Mouse (Mus musculus) kidney, adult 2 months (tissue): Measurements from ENCODE around the gene Uck1. TPM values are rescaled to one million over a fixed set of nuclear protein-coding genes. Genes with fewer than 3 reads are reported as not detected.

Experiments
- DNase-seq: peaks from one replicate; pipeline ENCODE4 v3.0.0; 2021
- H3K27ac ChIP-seq: fragments of 200-500 bp; 2 replicates; pipeline ENCODE4 v1.5.1; 2012; ENCODE audit warnings: low read depth, low read length, control low read depth, inconsistent platforms; ENCODE audit not compliant: insufficient read depth
- H3K27me3 ChIP-seq: fragments of 200-500 bp; replicated peaks from 2 replicates; pipeline ENCODE4 v1.6.1; 2012; ENCODE audit warnings: mild to moderate bottlenecking, moderate library complexity, low read length, inconsistent platforms; ENCODE audit not compliant: control insufficient read depth, insufficient read depth
- H3K36me3 ChIP-seq: fragments of 200-500 bp; 2 replicates; pipeline ENCODE4 v1.6.1; 2012; ENCODE audit warnings: mild to moderate bottlenecking, moderate library complexity, low read length, inconsistent platforms; ENCODE audit not compliant: control insufficient read depth, insufficient read depth
- H3K4me1 ChIP-seq: fragments of 200-500 bp; 2 replicates; pipeline ENCODE4 v1.6.1; 2011; ENCODE audit warnings: low read length; ENCODE audit not compliant: control insufficient read depth, insufficient read depth
- H3K4me3 ChIP-seq: fragments of 200-500 bp; 2 replicates; pipeline ENCODE4 v1.5.1; 2011; ENCODE audit warnings: mild to moderate bottlenecking, low read depth, low read length, control low read depth; ENCODE audit not compliant: insufficient read depth
- CTCF ChIP-seq: fragments of 200-500 bp; conservative IDR thresholded peaks from 2 replicates; pipeline ENCODE4 v1.5.1; 2011; ENCODE audit warnings: low read depth, mild to moderate bottlenecking, control low read depth, low read length, moderate library complexity, mixed read lengths; ENCODE audit not compliant: insufficient read depth, insufficient read length
- POLR2A ChIP-seq: fragments of 200-500 bp; IDR thresholded peaks from one replicate; pipeline ENCODE4 v1.6.1; 2011; ENCODE audit warnings: low read depth, low read length, control low read depth
- WGBS: fragments of 180-500 bp; shearing (Covaris S2); methylation state at CpG from one replicate; pipeline ENCODE4 v1.1.7; 2018; 5-methylcytosine and 5-hydroxymethylcytosine counted together
- polyA plus RNA-seq: library from polyadenylated mRNA; depleted of rRNA; stranded (reverse); fragments of >200 nt; gene quantifications from 2 replicates; pipeline ENCODE4 v1.2.3, GENCODE M21; 2012

Uck1 gene
- polyA plus RNA-seq, 1 experiment: 134 TPM

DNA sequence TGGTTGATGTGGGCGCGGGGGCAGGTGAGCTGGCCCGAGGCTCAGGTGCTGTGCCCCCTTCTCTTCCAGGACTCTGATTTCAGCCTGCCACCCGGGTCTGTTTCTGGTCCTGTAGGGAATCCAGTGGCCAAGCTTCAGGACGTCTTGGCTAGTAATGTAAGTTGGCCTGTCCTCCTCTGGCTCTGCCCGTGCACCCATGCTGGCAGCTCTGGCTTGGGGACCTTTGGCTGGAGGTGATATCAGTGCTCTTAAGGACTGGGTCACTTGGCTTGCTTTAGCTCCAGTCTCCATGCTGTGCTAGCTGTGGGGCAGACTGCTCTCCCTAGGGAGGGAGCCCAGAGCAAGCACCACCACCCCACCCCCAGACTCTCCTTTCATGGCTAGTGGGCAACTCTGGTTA lies 39.9 kb downstream of the Uck1 start:
- peaks cover 2% of the 10 kb centered on the region; the same call in 1 of the 2 replicates for H3K4me1 ChIP-seq
- 74% methylated on average over 6 of the region's 6 CpGs for WGBS
- H3K36me3 ChIP-seq: peaks cover 2% of the 10 kb centered on the region
- H3K27me3 ChIP-seq: no peaks in the 10 kb centered on the region
- TF ChIP-seq POLR2A (no peak), CTCF (no peak)
- 0 out of 2 replicates have a peak overlapping the region, but pooled peaks have one; percentile 82 for H3K27ac ChIP-seq
- H3K4me3 ChIP-seq: no peak overlapping the region
- peak; percentile 17 for DNase-seq

DNA sequence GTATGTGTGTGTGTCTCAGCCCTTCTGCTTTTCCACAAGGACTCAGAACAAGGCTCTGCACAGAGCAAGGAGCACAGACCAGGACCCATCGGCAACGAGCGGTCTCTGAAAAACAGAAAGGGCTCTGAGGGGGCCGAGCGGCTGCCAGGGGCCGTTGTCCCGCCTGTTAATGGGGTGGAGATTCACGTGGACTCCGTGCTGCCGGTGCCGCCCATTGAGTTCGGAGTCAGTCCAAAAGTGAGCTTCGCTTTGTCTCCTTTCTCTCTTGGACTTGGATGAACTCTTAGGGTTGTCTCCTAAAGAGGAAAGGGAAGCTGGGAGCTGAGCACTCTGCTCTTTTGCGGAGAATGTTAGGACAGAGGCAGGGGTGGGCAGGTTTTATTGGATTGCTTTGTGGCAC lies 40.5 kb downstream of the Uck1 start:
- 62% methylated on average over 14 of the region's 14 CpGs for WGBS
- DNase-seq: peak; percentile 59
- TF ChIP-seq POLR2A: no peak
- no peak for TF ChIP-seq CTCF
- peaks cover 2% of the 10 kb centered on the region; the same call in 1 of the 2 replicates for H3K4me1 ChIP-seq
- peak overlapping the region; percentile 23; the same call in 1 of the 2 replicates for H3K4me3 ChIP-seq
- H3K36me3 ChIP-seq: peaks cover 2% of the 10 kb centered on the region
- H3K27me3 ChIP-seq: no peaks in the 10 kb centered on the region
- peak overlapping the region; percentile 82 for H3K27ac ChIP-seq

DNA sequence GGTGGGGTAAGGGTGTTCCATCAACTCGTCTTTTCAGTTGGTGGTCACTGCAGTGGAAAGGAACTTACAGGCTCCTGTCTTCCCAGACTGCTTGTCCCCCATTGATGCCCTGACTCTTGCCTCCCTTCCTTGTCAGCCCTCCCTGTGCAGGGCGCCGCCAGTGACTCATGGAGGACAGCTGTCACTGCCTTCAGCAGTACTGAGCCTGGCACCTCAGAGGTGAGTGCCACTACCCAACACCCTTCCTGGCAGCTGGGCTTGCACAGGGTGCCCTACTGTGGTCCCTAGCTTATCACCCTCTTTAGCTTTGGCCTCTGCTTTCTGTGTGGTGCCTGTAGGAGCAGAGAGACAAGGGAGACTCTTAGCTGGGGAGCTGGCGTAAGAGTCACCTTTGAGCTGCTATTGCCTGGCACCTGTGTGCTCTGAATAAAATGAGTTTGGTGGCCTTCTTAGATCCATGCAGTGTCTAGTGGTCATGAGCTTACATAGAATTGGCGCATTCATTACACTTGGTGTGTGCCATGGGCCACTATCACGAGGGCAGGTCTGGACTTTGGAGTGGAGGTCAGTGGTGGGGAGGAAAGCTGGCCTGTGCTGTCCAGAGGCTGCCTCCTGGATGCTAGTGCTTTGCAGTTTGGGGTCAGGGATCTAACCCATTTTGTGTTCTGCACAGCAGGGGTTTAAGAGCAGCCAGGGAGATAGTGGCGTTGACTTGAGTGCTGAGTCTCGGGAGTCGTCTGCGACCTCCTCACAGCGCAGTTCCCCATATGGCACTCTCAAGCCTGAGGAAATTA lies 41.2 kb downstream of the Uck1 start:
- H3K27me3 ChIP-seq: no peaks in the 10 kb centered on the region
- no peak for TF ChIP-seq CTCF
- no peak for TF ChIP-seq POLR2A
- DNase-seq: peak; percentile 89
- H3K4me3 ChIP-seq: peak overlapping the region; percentile 23; the same call in 1 of the 2 replicates
- H3K36me3 ChIP-seq: peaks cover 3% of the 10 kb centered on the region
- 63% methylated on average over 11 of the region's 11 CpGs for WGBS
- peak overlapping the region; percentile 82 for H3K27ac ChIP-seq
- H3K4me1 ChIP-seq: peaks cover 2% of the 10 kb centered on the region; the same call in 1 of the 2 replicates

DNA sequence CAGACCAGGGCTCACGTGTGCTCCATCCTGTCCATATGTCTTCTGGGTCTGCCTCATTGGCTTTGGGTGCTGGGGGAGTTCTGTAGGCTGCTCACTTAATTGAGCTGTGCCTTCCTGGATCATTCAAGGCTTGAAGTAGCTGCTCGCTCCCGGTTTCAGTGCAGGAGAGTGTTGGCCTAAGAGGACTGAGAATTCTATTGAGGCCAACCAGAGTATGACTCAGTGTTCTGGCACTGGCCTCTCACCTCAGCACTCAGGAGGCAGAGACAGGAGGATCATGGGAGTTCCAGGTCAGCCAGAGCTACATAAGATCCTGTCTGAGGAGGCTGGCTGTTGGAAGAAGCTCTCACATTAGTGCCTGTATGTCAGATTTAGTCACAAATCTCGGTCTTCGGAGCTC lies 41.8 kb downstream of the Uck1 start:
- H3K4me3 ChIP-seq: no peak overlapping the region
- peaks cover 3% of the 10 kb centered on the region for H3K36me3 ChIP-seq
- peaks cover 2% of the 10 kb centered on the region; the same call in 1 of the 2 replicates for H3K4me1 ChIP-seq
- H3K27ac ChIP-seq: no peak overlapping the region
- whole genome bisulfite sequencing: 91% methylated on average over 5 of the region's 5 CpGs
- H3K27me3 ChIP-seq: no peaks in the 10 kb centered on the region
- TF ChIP-seq POLR2A (no peak), CTCF (no peak)
- DNase-seq: no peak

DNA sequence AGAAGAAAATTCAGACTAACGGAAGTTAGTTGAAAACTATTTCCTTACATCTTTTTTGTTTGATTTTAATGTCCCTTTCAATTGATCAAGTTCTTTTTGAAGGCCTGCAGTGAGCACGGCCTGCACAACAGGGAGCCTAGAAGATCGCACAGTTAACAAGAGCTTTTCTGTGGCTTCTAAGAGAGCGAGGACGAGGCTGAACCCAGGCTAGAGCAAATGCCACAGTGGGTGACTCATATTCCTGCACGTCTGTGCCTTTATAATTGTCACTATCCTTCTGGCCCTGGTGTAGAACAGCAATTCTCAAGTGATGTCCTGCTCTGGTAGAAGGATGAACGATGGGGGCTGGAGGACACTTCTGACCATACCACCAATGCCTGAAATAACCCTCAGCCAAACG lies 42.3 kb downstream of the Uck1 start:
- 91% methylated on average over 8 of the region's 8 CpGs for WGBS
- Histone ChIP-seq H3K36me3 (peaks cover 3% of the 10 kb centered on the region), H3K4me1 (peaks cover 2% of the 10 kb centered on the region; the same call in 1 of the 2 replicates), H3K27me3 (no peaks in the 10 kb centered on the region), H3K27ac (no peak overlapping the region), H3K4me3 (no peak overlapping the region)
- DNase-seq: no peak
- TF ChIP-seq POLR2A: no peak
- no peak for TF ChIP-seq CTCF

DNA sequence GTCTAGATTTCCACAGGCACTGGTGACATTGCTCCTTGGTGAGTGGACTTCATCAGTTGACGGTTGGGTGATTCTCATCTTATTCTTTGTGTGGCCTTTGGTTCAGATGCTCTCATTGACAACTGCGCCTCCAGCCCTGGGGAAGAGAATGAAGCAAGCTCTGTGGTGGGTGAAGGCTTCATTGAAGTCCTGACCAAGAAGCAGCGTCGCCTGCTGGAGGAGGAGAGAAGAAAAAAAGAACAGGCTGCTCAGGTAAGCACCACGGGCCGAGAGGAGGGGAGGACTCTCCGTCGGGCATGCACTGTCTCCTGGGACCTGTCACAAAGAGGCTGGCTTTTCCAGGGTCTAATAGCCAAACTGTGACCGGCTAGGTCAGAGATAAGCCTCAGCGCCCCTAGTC lies 43.5 kb downstream of the Uck1 start:
- Histone ChIP-seq H3K27me3 (no peaks in the 10 kb centered on the region), H3K4me3 (no peak overlapping the region), H3K4me1 (peaks cover 2% of the 10 kb centered on the region; the same call in 1 of the 2 replicates), H3K27ac (no peak overlapping the region), H3K36me3 (peaks cover 6% of the 10 kb centered on the region)
- DNase-seq: no peak
- TF ChIP-seq POLR2A: no peak
- no peak for TF ChIP-seq CTCF
- 85% methylated on average over 10 of the region's 10 CpGs for WGBS

DNA sequence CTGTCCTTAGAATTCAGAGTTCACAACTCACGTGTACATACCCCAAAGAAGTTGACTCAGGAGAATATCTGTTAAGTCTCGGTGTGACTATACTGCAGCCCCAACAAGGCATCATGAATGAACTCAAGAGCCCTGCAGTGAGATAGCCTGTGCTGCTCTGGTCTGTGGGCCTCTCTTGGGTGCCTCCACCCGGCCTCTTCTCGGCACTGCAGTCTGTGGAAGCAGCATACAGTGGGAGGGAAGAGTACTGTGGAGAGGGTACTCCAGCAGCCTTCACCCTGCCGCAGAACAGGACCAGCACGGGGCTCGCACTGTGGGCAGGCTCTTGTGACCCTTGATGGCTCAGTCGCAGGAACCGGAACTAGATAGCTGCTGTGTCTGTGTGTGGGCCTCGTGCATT lies 44.4 kb downstream of the Uck1 start:
- Histone ChIP-seq H3K27ac (no peak overlapping the region), H3K4me1 (peaks cover 2% of the 10 kb centered on the region; the same call in 1 of the 2 replicates), H3K36me3 (peaks cover 6% of the 10 kb centered on the region), H3K4me3 (no peak overlapping the region), H3K27me3 (no peaks in the 10 kb centered on the region)
- TF ChIP-seq CTCF: no peak
- no peak for TF ChIP-seq POLR2A
- DNase-seq: no peak
- WGBS: 82% methylated on average over 10 of the region's 10 CpGs
